Mouse (Mus musculus) forelimb bud, embryonic 11.5 days (tissue): ENCODE measurements around the gene Sfxn5.

Experiments used
- DNase-seq: peaks from one replicate; pipeline ENCODE4 v3.0.0-alpha.2; 2012; ENCODE audit warnings: low read depth, low spot score

The Sfxn5 gene

GRCm38 (mm10) chr6:85364439-85364838, 31.2 kb upstream of the Sfxn5 start:
- no peak for DNase-seq

GRCm38 (mm10) chr6:85363906-85364260, 30.7 kb upstream of the Sfxn5 start:
- no peak for DNase-seq

GRCm38 (mm10) chr6:85363231-85363905, 30.1 kb upstream of the Sfxn5 start:
- DNase-seq, result no peak

- no peak for DNase-seq
Measured at GRCm38 (mm10) chr6:85362610-85363009, 29.4 kb upstream of the Sfxn5 start.

GRCm38 (mm10) chr6:85360311-85360710, 27.1 kb upstream of the Sfxn5 start:
- no peak for DNase-seq

GRCm38 (mm10) chr6:85358877-85359276, 25.7 kb upstream of the Sfxn5 start:
- no peak for DNase-seq

GRCm38 (mm10) chr6:85356682-85357465, 23.7 kb upstream of the Sfxn5 start:
- no peak for DNase-seq

- no peak for DNase-seq
Measured at GRCm38 (mm10) chr6:85355753-85356152, 22.5 kb upstream of the Sfxn5 start.

GRCm38 (mm10) chr6:85354709-85355108, 21.5 kb upstream of the Sfxn5 start:
- DNase-seq, result no peak

- no peak for DNase-seq
Measured at GRCm38 (mm10) chr6:85353706-85354105, 20.5 kb upstream of the Sfxn5 start.

- no peak for DNase-seq
Measured at GRCm38 (mm10) chr6:85350157-85350556, 16.9 kb upstream of the Sfxn5 start.

GRCm38 (mm10) chr6:85349246-85349645, 16.0 kb upstream of the Sfxn5 start:
- no peak for DNase-seq

GRCm38 (mm10) chr6:85348133-85348532, 14.9 kb upstream of the Sfxn5 start:
- no peak for DNase-seq

- DNase-seq, result peak; percentile 90
Measured at GRCm38 (mm10) chr6:85346028-85346634, 12.9 kb upstream of the Sfxn5 start.

GRCm38 (mm10) chr6:85344929-85345328, 11.7 kb upstream of the Sfxn5 start:
- no peak for DNase-seq

GRCm38 (mm10) chr6:85343027-85343426, 9.8 kb upstream of the Sfxn5 start:
- DNase-seq, result no peak

- DNase-seq, result no peak
Measured at GRCm38 (mm10) chr6:85341814-85342501, 8.7 kb upstream of the Sfxn5 start.

GRCm38 (mm10) chr6:85340184-85340583, 7.0 kb upstream of the Sfxn5 start:
- no peak for DNase-seq

GRCm38 (mm10) chr6:85339273-85339901, 6.2 kb upstream of the Sfxn5 start:
- peak; percentile 18 for DNase-seq

GRCm38 (mm10) chr6:85336944-85337343, 3.7 kb upstream of the Sfxn5 start:
- DNase-seq, result no peak

- no peak for DNase-seq
Measured at GRCm38 (mm10) chr6:85335352-85335751, 2.1 kb upstream of the Sfxn5 start.

- DNase-seq, result no peak
Measured at GRCm38 (mm10) chr6:85334851-85335250, 1.6 kb upstream of the Sfxn5 start.
